Mouse (Mus musculus): ENCODE measurements at regions not wholly inside any gene's neighbourhood (a gene's known extent, or its start where the extent isn't known, plus 50 kb on each side); places are given as distances from the start of the nearest gene placed in this dataset.
"Not testable (repeated sequence)": the region's sequence is repeated elsewhere in the genome, so short reads cannot be mapped to it uniquely, and the experiment has no call there.

DNA sequence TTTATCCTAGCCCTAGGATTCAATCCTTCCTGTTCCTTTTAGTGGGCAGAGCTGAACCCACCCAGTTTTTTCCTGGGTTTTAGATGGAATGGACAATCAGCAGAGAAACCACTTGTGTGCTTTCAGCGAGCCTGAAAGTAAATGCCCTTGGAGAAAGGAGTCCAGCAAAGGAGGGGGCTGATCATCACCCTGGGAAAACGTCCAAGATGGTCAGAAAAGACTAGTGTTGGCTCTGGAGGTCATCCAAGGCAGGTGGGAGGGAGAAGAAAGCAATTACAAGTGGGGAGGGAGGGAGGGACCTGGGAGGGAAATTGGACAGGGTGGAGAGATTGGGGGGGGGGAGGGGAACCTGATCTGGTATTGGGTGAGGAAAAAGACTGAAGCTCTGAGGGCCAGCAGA, 55.6 kb upstream of the Zfp366 start:
- no peak for DNase-seq

DNA sequence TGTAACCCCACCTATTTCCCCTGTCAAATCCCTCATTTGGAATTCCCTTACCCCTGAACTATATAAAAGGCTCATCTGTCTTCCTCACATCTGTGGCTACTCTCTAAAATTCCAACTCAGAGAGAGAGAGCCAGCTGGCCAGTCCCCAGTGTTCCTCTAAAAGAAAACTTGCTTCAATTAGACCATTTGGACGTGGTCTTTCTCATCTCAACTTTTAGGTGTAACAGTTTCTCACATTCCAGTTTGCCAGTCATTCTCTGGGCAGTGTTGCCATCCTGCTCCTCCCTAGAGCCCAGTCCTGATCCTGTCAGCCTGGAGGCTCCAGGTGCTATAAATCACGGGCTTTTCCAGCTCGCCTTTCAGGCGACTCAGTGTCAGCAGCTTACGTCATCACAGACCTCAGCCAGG, 56.3 kb upstream of the Zfp366 start:
- DNase-seq, result no peak

GRCm38 (mm10) chr13:99127716-99128115, 56.9 kb upstream of the Zfp366 start:
- no peak for DNase-seq

DNA sequence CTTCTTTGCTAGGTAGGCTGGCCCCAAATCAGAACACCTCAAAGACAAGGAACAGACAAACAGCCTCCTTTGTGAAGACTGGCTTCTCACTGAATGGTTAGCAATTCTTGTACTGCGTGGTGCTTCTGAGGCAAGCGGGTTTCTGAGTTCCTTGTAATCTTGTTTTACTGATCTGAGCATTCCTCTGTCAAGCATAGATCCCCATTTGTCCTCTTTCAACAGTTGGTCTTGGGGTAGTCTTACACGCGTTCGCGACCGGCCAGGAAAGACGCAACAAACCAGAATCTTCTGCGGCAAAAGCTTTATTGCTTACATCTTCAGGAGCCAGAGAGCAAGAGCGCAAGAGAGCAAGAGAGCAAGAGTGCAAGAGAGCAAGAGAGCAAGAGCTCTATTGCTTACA, 57.7 kb upstream of the Zfp366 start:
- DNase-seq, result not testable (repeated sequence)

DNA sequence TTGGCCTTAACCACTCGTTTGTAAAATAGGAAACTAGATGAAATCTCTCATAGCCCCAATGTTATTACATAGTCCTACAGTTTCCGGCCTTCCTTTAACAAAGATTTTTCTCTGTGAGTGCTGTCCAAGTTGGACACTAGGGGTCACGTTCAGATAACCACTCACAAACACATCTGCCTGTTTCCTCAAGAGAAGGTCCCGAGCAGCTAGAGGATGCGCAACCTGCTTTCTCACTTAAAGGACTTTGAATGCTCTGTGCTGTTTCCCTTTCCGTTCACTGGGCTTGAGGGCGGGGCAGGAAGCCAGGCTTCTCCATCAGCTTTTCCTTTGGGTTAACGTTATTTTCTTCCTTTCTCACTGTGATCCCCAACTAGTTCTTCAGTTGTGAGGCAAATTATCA, 58.1 kb upstream of the Zfp366 start:
- no peak for DNase-seq

DNA sequence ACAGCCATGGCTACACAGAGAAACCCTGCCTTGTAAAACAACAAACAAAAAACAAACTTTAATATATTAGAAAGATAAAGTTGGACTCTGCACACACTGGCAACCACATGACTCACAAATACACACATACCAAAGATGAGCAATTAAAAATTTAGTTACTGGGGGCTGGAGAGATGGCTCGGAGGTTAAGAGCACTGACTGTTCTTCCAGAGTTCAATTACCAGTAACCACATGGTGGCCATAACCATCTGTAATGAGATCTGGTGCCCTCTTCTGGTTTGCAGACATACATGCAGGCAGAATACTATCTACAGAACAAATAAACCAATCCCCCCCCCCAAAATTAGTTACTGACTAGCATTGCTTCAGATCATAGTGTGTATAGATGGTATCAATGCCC, 58.7 kb upstream of the Zfp366 start:
- DNase-seq, result no peak

DNA sequence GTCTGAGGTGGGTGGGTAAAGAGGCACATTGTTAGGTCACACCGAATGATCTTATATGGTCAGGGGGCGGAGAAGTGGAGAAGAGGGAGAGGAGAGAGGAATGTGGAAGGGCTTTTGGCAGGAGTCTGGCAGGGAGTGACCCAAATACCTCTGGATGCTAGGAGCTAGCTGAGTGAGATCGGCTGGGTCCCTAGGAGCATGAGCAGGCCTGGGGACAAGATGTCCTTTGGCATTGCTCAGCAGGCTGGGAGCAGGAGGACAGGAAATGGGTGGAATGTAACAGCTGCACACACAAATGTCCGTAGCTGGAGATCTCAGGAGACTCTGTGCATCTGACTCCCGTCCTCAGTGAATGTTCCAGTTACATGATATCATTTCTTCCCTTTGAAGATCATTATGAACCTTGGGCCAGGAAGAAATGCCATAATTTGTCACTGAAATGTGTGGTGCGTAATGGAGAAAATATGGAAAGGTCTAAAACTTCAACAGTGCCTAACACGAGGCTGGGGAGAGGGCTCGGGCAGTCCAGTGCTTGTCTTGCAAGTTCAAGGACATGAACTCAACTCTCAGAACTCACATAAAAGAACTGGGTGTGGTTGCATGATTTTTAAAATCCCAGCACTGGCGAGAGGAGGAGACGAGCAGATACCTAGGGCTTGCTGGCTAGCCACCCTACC, 59.6 kb upstream of the Zfp366 start:
- no peak for DNase-seq

GRCm38 (mm10) chr13:99124141-99124540, 60.5 kb upstream of the Zfp366 start:
- no peak for DNase-seq

GRCm38 (mm10) chr13:99123476-99124140, 61.0 kb upstream of the Zfp366 start:
- DNase-seq, result no peak

- not testable (repeated sequence) for DNase-seq
Observed at GRCm38 (mm10) chr13:99122539-99122938, 62.1 kb upstream of the Zfp366 start.

GRCm38 (mm10) chr13:99121096-99121495, 63.5 kb upstream of the Zfp366 start:
- no peak for DNase-seq

GRCm38 (mm10) chr13:99119941-99120340, 64.7 kb upstream of the Zfp366 start:
- no peak for DNase-seq

GRCm38 (mm10) chr13:99118901-99119300, 65.7 kb upstream of the Zfp366 start:
- no peak for DNase-seq

DNA sequence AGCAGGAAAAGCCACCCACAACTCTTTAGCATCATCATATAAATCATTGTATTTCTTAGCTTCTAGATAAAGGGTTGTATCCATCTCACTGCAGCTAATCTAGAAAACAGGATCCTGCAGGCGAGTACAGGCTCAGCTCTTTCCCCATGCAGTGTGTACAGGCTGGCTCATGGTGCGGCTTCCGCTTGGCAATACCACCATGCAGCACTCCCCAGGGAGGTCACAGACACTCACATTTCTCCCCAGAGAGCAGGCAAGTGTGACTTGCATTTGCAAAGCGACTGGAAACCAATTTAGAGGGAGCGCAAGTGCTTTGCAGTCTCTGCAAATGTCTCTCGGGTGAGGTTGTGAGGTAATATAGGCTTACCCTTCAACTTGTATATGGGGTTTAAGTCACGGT, 69.1 kb upstream of the Zfp366 start:
- no peak for DNase-seq

DNA sequence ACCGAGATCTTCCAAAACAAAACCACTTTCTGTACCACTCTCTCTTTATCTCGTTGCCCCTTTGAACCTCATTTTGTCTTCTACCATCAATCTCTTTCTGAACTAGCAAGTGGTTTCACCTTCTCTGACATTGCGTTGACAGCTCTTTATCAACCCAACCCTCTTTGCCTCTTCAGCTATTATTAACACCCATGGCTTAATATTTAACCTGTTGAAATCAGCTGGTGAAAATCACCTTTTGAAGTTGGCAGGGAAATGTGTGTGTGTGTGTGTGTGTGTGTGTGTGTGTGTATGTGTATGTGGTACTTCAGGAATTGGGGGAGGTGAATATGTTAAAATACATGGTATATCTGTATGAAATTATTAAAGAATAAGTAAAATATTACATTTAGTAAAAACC, 70.1 kb upstream of the Zfp366 start:
- no peak for DNase-seq

- DNase-seq, result no peak
Observed at GRCm38 (mm10) chr13:99111736-99112386, 72.8 kb upstream of the Zfp366 start.

- no peak for DNase-seq
Observed at GRCm38 (mm10) chr13:99107983-99108382, 76.6 kb upstream of the Zfp366 start.

DNA sequence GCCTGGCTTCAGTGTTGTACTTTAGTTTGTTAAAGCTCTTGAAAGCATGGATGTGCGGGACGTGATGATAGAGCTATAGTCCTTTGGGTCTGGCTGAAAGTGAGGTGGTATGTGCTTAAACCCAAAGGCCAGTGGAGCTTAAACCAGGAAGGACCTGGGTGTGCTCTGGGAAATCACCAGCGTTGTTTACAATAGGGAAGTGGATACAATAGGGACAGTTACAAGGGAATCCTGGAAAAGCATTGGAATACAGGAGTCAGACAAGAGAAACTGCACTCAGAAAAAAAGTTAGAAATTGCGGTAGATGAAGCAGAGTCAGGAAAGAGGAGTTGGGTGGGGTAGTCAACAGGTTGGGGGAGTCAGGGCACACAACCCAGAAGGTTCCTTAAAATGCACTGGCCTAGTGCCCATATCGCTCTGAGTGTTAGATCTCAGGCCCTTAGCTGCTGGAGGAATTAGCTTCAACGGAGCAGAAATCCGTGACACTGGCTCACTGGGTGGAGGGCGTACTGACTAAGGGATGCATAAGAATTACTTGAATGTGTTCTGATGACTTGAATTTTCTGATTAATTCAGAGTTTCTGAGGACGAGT, 82.4 kb upstream of the Zfp366 start:
- DNase-seq, result no peak

GRCm38 (mm10) chr13:99100430-99101409, 83.9 kb upstream of the Zfp366 start:
- DNase-seq, result no peak

GRCm38 (mm10) chr13:99099794-99100429, 84.7 kb upstream of the Zfp366 start:
- no peak for DNase-seq

- no peak for DNase-seq
Observed at GRCm38 (mm10) chr13:99099226-99099625, 85.4 kb upstream of the Zfp366 start.

All from thymus, postnatal 14 days (tissue).